Mouse (Mus musculus): ENCODE results near the gene Rictor. TPM values are rescaled to one million over a fixed set of nuclear protein-coding genes. Genes with fewer than 3 reads are reported as not detected.

Rictor gene
- polyA plus RNA-seq (2015; fragmentation: Nextera tagmentation; extraction: Ambion mirVana), result 50.1 and 53.5 TPM in 2 replicates

DNA sequence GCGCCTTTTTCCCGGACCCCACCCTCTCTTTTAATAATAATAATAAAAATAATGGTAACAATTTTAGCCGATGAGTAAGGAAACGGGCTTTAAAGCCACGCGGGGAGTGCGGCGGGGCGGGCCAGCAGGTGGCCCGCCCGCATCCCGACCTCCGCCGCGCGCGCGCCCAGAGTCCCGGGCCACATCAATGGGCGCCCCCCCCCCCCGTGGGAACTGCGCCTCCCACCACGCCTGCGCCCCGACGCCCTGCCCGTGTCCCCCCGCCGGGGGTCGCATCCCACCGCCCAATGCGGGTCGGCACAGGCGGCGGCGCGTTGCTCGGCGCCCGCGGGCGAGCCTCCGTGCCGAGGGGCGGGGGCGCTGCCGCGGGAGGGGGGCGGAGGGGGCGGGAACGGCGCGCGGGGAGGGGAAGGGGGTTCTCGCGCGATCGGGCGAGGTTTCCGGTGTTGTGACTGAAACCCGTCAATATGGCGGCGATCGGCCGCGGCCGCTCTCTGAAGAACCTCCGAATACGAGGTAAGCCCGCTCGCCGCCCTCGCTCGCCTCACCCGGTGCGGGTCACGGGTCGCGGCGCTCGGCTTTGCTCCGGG lies at the start of gene Rictor:
Gene Rictor (plus strand): TSS at position 444 of the 590 bp plus-strand sequence.
- Histone ChIP-seq H3K36me3 (ENCODE audit: poor library complexity, severe bottlenecking) (no peaks in the 10 kb centered on the region), H3K9me3 (replicated peaks) (no peaks in the 10 kb centered on the region), H3K4me2 (peak within 1 kb of the TSS; percentile 92), H3K27ac (peak within 1 kb of the TSS; percentile 92), H3K4me3 (peak within 1 kb of the TSS; percentile 91), H3K4me1 (peaks cover 27% of the 10 kb centered on the region), H3K9ac (peak within 1 kb of the TSS; percentile 91), H3K27me3 (0 out of 2 replicates have a peak, but pooled peaks cover 3% of the 10 kb centered on the region)
- under 1% methylated on average over 39 of the region's 82 CpGs for WGBS
- ATAC-seq, result peak; percentile 91

DNA sequence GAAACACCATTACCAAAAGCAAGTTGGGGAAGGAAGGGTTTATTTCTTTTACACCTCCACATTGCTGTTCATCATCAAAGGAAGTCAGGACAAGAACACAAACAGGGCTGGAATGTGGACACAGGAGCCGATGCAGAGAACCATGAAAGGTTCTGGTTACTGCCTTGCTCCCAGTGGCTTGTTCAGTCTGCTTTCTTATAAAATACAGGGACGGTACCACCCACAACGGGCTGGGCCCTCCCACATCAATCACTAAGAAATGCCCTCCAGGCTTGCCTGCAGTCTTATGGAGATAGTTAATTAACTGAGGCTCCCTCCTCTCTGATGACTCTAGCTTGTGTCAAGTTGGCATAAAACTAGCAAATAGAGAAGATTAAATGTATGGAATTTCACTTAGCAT lies 46.2 kb upstream of the Rictor start:
- 47% methylated on average over 3 of the region's 3 CpGs for WGBS
- no peak for ATAC-seq
- H3K4me2 ChIP-seq, result no peak overlapping the region
- H3K27me3 ChIP-seq, result no peaks in the 10 kb centered on the region
- no peaks in the 10 kb centered on the region for H3K4me1 ChIP-seq
- H3K9ac ChIP-seq, result no peak overlapping the region
- no peaks in the 10 kb centered on the region for H3K36me3 ChIP-seq (ENCODE audit: poor library complexity, severe bottlenecking)
- H3K9me3 ChIP-seq (replicated peaks), result no peaks in the 10 kb centered on the region
- H3K4me3 ChIP-seq, result no peak overlapping the region
- H3K27ac ChIP-seq, result no peak overlapping the region

DNA sequence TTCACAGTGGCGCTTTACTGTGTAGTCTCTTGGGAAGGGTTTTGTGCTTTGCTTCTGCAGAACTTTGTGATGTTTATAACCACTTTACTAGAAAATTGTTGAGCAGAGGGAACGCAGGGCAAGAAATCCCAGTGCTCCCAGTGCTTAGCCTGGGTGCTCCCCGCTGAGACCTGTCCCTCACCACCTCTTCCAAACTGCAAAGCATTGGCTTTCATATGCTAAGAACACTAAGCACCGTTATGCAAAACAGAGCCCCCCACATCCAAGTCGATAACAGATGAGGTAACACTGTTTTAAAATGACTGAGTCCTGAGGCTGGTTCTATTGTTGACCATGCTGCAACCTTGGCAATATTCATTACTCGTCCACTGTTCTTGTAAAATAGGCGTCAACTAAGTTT lies 44.2 kb upstream of the Rictor start:
- Histone ChIP-seq H3K36me3 (ENCODE audit: poor library complexity, severe bottlenecking) (no peaks in the 10 kb centered on the region), H3K4me2 (no peak overlapping the region), H3K27me3 (no peaks in the 10 kb centered on the region), H3K27ac (no peak overlapping the region), H3K4me1 (no peaks in the 10 kb centered on the region), H3K4me3 (no peak overlapping the region), H3K9me3 (replicated peaks) (no peaks in the 10 kb centered on the region), H3K9ac (no peak overlapping the region)
- no peak for ATAC-seq
- WGBS, result 63% methylated on average over 7 of the region's 7 CpGs

DNA sequence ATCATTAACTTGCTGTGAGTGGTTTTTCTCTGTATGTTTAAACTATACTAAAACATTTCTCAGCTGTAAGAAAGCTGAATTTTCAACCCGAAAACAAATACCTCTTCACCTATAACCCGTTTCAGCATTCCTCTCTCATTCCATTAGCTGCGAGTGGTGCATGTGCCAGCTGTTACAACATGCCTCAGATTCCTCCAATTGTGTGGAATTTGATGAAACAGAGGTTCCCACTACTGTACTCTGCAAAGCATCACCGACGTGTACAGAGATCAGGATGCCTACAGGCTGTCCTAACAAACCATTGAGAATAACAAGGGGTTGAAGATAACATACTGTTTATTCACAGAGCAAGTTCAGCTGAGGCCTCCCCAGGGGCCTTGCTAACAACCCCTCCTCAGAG lies 42.1 kb upstream of the Rictor start:
- Histone ChIP-seq H3K4me1 (no peaks in the 10 kb centered on the region), H3K36me3 (ENCODE audit: poor library complexity, severe bottlenecking) (no peaks in the 10 kb centered on the region), H3K4me2 (no peak overlapping the region), H3K9ac (no peak overlapping the region), H3K9me3 (replicated peaks) (no peaks in the 10 kb centered on the region), H3K27ac (no peak overlapping the region), H3K4me3 (no peak overlapping the region), H3K27me3 (no peaks in the 10 kb centered on the region)
- 63% methylated on average over 5 of the region's 5 CpGs for WGBS
- no peak for ATAC-seq

DNA sequence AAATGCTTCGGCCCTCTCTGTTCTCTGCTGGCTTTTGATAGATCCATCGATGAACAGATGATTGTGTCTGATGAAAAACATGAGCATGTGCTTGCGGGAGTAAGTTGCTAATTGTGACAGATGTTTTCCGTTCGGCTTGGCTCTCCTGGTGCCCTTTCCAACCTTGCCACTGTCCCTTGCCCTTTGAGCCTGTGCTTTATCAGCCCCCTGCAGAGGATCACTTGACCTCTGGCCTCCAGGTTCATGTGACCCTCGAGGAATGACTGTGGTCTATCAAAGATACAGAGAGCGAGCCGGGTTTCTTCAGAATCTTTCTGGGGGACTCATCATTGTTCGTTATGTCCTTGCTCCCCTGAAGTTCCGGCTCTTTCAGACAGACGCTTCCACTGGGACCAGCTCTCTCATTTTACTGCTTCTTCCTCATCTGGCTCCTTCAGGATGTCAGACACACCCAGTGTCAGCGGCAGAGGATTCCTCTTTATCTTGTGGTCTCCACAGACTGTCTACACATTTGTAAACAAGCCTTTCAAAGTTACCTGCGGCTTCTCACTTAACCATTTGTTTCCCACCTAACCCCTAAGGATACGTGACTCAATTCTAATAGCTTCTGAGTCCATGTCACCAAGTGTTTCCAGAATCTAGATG lies 39.3 kb upstream of the Rictor start:
- ATAC-seq, result no peak
- WGBS, result 54% methylated on average over 14 of the region's 14 CpGs
- H3K36me3 ChIP-seq (ENCODE audit: poor library complexity, severe bottlenecking), result no peaks in the 10 kb centered on the region
- H3K4me1 ChIP-seq, result no peaks in the 10 kb centered on the region
- no peaks in the 10 kb centered on the region for H3K9me3 ChIP-seq (replicated peaks)
- H3K4me2 ChIP-seq, result no peak overlapping the region
- no peak overlapping the region for H3K9ac ChIP-seq
- no peak overlapping the region for H3K27ac ChIP-seq
- H3K27me3 ChIP-seq, result no peaks in the 10 kb centered on the region
- no peak overlapping the region for H3K4me3 ChIP-seq

DNA sequence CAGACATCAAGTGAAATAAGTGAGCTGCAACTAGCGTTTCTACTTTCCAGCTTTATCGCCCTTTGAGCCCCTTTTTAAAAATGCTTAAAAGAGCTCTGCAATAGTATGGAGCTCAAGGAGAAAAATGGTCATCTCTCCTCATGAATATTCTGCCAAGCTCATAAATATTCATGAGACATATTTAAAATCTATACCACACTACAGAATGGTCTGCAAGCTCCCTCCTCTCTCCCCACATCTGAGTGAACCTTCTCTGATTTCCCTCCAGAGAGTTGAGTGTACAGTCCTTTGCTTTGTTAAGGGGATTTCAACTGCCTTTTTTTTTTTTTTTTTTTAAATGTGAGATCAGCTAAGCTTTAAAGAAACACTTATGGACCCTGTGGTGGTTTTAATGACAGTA lies 29.7 kb upstream of the Rictor start:
- Histone ChIP-seq H3K4me3 (no peak overlapping the region), H3K27me3 (no peaks in the 10 kb centered on the region), H3K9ac (no peak overlapping the region), H3K4me2 (no peak overlapping the region), H3K9me3 (replicated peaks) (no peaks in the 10 kb centered on the region), H3K36me3 (ENCODE audit: poor library complexity, severe bottlenecking) (no peaks in the 10 kb centered on the region), H3K27ac (no peak overlapping the region), H3K4me1 (no peaks in the 10 kb centered on the region)
- peak; percentile 70; the same call in 1 of the 2 replicates for ATAC-seq
- 45% methylated on average over 2 of the region's 2 CpGs for WGBS

DNA sequence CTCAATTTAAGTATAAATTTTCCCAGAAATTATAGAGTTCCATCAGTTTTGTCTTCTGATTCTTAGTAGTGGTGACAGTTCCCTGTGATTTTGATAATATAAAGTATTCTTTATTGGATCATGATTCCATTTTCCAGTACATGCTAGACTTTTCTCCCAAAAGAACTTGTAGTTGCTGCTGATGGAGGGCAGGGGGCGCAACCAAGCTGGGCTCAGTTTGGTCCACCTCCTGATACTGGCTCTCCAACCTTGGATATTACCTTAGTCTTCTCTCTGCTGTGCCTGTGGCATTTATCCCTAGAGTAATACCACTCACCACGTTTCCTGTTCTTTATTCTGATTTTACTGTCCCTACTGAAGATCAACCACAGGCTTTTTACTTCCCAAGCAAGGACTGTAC lies 6.0 kb upstream of the Rictor start:
- 78% methylated on average over 2 of the region's 2 CpGs for WGBS
- no peaks in the 10 kb centered on the region for H3K36me3 ChIP-seq (ENCODE audit: poor library complexity, severe bottlenecking)
- H3K4me3 ChIP-seq, result no peak overlapping the region
- H3K4me2 ChIP-seq, result no peak overlapping the region
- no peaks in the 10 kb centered on the region for H3K4me1 ChIP-seq
- H3K9me3 ChIP-seq (replicated peaks), result no peaks in the 10 kb centered on the region
- no peak overlapping the region for H3K9ac ChIP-seq
- no peak for ATAC-seq
- no peak overlapping the region for H3K27ac ChIP-seq
- 0 out of 2 replicates have a peak, but pooled peaks cover 3% of the 10 kb centered on the region for H3K27me3 ChIP-seq

DNA sequence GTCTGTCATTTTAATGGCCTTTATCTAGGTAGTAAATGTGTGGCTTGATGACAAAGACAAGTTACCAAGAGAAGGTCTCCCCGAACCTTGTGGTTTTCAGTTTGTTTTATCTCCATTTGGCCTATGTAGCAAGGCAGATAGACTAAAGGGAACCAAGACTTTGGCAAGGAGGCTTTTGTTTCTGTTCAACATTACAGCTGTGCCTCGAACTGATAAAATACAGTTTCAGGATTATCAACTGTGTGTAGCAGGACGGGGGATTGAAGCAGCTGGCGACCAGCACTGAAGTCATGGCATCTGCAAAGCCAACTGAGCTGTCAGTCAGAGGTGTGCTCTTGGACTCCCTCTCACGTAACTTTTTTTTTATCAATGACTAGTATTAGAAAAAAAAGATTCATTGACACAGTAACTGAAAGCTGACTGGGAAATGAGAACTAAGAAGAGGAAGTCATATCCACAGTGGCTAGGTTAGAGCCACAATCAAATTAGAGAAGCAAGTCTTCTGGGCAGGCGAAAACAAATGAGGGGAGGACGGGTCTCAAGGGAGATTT lies 2.8 kb upstream of the Rictor start:
- WGBS, result 74% methylated on average over 7 of the region's 7 CpGs
- no peaks in the 10 kb centered on the region for H3K36me3 ChIP-seq (ENCODE audit: poor library complexity, severe bottlenecking)
- H3K9me3 ChIP-seq (replicated peaks), result no peaks in the 10 kb centered on the region
- H3K27ac ChIP-seq, result no peak overlapping the region
- H3K4me3 ChIP-seq, result no peak overlapping the region
- H3K4me2 ChIP-seq, result no peak overlapping the region
- peaks cover 12% of the 10 kb centered on the region for H3K4me1 ChIP-seq
- no peak for ATAC-seq
- H3K9ac ChIP-seq, result no peak overlapping the region
- 0 out of 2 replicates have a peak, but pooled peaks cover 3% of the 10 kb centered on the region for H3K27me3 ChIP-seq

DNA sequence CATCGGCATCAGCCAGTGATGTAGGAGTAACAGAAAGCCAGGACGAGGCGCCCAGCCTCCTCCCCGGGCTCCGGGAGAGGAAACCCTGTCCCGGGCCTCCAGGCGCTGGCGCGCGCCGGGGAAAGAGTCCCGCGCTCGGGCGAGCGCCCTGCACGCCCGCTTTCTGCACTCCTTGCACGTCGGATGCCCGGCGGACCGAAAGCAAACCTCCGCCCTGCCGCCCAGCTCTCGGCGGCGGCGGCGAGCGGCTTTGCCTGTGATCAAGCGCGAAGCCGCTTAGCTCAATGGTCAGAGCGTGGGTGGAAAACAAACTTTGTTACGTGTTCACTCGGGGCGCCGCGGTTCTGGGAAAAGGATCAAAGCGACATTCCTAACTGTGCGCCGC lies 636 bp upstream of the Rictor start:
- WGBS, result under 1% methylated on average over 42 of the region's 43 CpGs
- H3K9me3 ChIP-seq (replicated peaks), result no peaks in the 10 kb centered on the region
- peak overlapping the region; percentile 91 for H3K4me3 ChIP-seq
- 0 out of 2 replicates have a peak, but pooled peaks cover 3% of the 10 kb centered on the region for H3K27me3 ChIP-seq
- peak overlapping the region; percentile 92 for H3K27ac ChIP-seq
- H3K4me1 ChIP-seq, result peaks cover 22% of the 10 kb centered on the region
- ATAC-seq, result peak; percentile 69
- H3K4me2 ChIP-seq, result peak overlapping the region; percentile 92
- H3K9ac ChIP-seq, result peak overlapping the region; percentile 91
- H3K36me3 ChIP-seq (ENCODE audit: poor library complexity, severe bottlenecking), result no peaks in the 10 kb centered on the region

DNA sequence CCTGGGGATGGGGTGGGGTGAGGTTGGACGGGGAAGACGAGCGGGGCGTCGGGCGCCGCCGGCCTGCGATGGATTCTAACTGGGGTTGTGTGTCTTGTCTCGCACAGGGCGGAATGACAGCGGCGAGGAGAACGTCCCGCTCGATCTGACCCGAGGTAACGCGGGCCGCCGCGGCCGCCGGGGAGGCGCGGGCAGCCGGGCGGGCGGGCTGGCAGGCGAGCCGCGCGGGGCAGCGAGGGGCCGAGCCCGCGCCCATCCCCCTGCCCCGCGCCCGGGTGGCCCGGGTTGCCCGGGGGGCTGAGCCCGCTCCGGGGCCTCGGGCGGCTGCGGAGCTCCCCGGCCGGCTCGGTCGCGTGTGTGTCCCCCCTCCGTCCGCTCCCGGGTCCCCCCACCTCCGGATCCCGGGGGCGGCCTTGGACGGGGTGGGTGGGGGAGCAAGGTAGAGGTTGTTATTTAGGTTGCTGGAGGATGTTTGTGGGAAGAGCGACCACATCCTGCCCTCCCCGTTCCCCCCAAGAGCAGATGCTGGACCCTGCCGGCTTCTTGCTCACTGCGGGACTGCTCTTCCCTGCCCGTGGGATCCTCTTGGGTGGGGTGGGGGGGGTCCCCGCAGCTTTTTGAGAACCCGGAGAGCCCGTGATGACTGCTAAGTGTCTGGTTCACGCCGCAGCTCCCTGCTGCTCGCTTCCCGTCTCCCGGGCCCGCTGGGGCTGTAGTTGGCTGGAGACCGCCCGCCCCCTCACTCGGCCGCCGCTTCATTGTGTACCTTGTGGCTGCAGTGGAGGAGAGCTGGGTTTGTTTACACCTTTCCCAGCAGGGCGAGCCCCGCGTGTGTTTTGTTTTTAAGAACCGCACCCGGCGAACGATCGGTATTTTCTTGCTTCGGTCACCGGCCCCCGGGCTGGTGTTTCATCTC lies 605 bp downstream of the Rictor start:
- Histone ChIP-seq H3K9me3 (replicated peaks) (no peaks in the 10 kb centered on the region), H3K27me3 (0 out of 2 replicates have a peak, but pooled peaks cover 3% of the 10 kb centered on the region), H3K9ac (peak overlapping the region; percentile 91), H3K4me1 (peaks cover 34% of the 10 kb centered on the region), H3K36me3 (ENCODE audit: poor library complexity, severe bottlenecking) (no peaks in the 10 kb centered on the region), H3K27ac (peak overlapping the region; percentile 92), H3K4me2 (peak overlapping the region; percentile 92), H3K4me3 (peak overlapping the region; percentile 91)
- peak; percentile 86 for ATAC-seq
- WGBS, result under 1% methylated on average over 78 of the region's 89 CpGs

DNA sequence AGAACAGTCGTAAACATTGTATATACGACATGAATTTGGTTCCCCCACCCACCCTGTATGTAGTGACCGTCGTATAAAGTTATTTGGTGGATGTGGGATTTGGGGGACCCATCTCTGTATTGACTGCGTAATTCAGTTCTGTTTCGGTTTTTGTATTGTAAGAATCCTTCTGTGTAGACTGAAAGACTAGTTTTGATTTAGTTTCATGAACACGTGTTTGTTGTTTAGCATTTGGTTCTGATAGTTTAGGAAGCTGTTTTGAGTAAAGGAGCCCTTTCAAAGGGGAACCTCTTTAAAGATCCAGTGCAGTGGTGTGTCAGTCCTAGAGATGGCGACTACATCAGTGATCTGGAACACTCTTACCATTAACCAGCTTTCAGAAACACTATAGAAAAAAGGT lies 1.4 kb downstream of the Rictor start:
- H3K36me3 ChIP-seq (ENCODE audit: poor library complexity, severe bottlenecking), result no peaks in the 10 kb centered on the region
- peak overlapping the region; percentile 92 for H3K4me2 ChIP-seq
- 18% methylated on average over 8 of the region's 8 CpGs for WGBS
- H3K27me3 ChIP-seq, result 0 out of 2 replicates have a peak, but pooled peaks cover 3% of the 10 kb centered on the region
- ATAC-seq, result no peak
- H3K4me1 ChIP-seq, result peaks cover 38% of the 10 kb centered on the region
- peak overlapping the region; percentile 91 for H3K4me3 ChIP-seq
- no peak overlapping the region for H3K27ac ChIP-seq
- peak overlapping the region; percentile 91 for H3K9ac ChIP-seq
- H3K9me3 ChIP-seq (replicated peaks), result no peaks in the 10 kb centered on the region
